Mouse (Mus musculus) heart, embryonic 11.5 days (tissue): ENCODE data around the gene Hhipl1. TPM values are rescaled to one million over a fixed set of nuclear protein-coding genes. Genes with fewer than 3 reads are reported as not detected.

ENCODE experiments used
- ATAC-seq: fragments of 200-750 bp; cut with Nextera tagmentation; replicated peaks from 2 replicates; pipeline ENCODE4 v1.8.0; 2017; ENCODE audit warnings: moderate library complexity; ENCODE audit not compliant: insufficient number of reproducible peaks, low FRiP score, low TSS enrichment
- H3K27ac ChIP-seq: fragments of 300-500 bp; sonication (generic); 2 replicates; pipeline ENCODE4 v1.5.1; 2014; ENCODE audit warnings: mild to moderate bottlenecking, low read depth, low read length
- H3K27me3 ChIP-seq: fragments of 300-500 bp; sonication (generic); 2 replicates; pipeline ENCODE4 v1.6.1; 2014; ENCODE audit warnings: mild to moderate bottlenecking, low read length, mixed read lengths; ENCODE audit not compliant: control insufficient read depth, insufficient read depth
- H3K36me3 ChIP-seq: fragments of 300-500 bp; sonication (generic); 2 replicates; pipeline ENCODE4 v1.6.1; 2014; ENCODE audit warnings: mild to moderate bottlenecking, low read length, moderate library complexity, mixed read lengths; ENCODE audit not compliant: control insufficient read depth, insufficient read depth
- H3K4me1 ChIP-seq: fragments of 300-500 bp; sonication (generic); 2 replicates; pipeline ENCODE4 v1.6.1; 2014; ENCODE audit warnings: low read length; ENCODE audit not compliant: control insufficient read depth, insufficient read depth
- H3K4me2 ChIP-seq: fragments of 300-500 bp; sonication (generic); 2 replicates; pipeline ENCODE4 v1.6.1; 2014; ENCODE audit warnings: mild to moderate bottlenecking, moderate library complexity
- H3K4me3 ChIP-seq: fragments of 300-500 bp; sonication (generic); 2 replicates; pipeline ENCODE4 v1.5.1; 2014; ENCODE audit warnings: low read depth, low read length
- H3K9ac ChIP-seq: fragments of 300-500 bp; sonication (generic); 2 replicates; pipeline ENCODE4 v1.6.1; 2014; ENCODE audit warnings: mild to moderate bottlenecking, low read depth, low read length, moderate library complexity
- H3K9me3 ChIP-seq: fragments of 300-500 bp; sonication (generic); replicated peaks from 2 replicates; pipeline ENCODE4 v1.6.1; 2016; ENCODE audit warnings: low read length; ENCODE audit not compliant: control insufficient read depth
- WGBS: fragments of 180-500 bp; shearing (Covaris S2); extraction: QIAGEN DNeasy Blood & Tissue Kit; methylation state at CpG from one replicate; pipeline ENCODE4 v1.1.7; 2014; ENCODE audit not compliant: insufficient replicate concordance; 5-methylcytosine and 5-hydroxymethylcytosine counted together
- polyA plus RNA-seq: library from polyadenylated mRNA; unstranded; fragments of >200 nt; fragmentation: Nextera tagmentation; extraction: Ambion mirVana; gene quantifications from 2 replicates; pipeline ENCODE4 v1.2.1, GENCODE M21; 2014

The Hhipl1 gene
- polyA plus RNA-seq, 1 experiment from 2014 or later = 0.29 TPM

- H3K27ac ChIP-seq = no peak overlapping the region
- peaks cover 3% of the 10 kb centered on the region; the same call in 1 of the 2 replicates for H3K4me1 ChIP-seq
- no peak overlapping the region for H3K4me3 ChIP-seq
- H3K4me2 ChIP-seq = no peak overlapping the region
- no peak for ATAC-seq
- H3K27me3 ChIP-seq = peaks cover 30% of the 10 kb centered on the region
- no peaks in the 10 kb centered on the region for H3K36me3 ChIP-seq
- 75% methylated on average over 1 of the region's 1 CpGs for WGBS
- H3K9me3 ChIP-seq = no peaks in the 10 kb centered on the region
- no peak overlapping the region for H3K9ac ChIP-seq
These were observed 7.2 kb downstream of the Hhipl1 start for GRCm38 (mm10) chr12:108313244-108313772.

GRCm38 (mm10) chr12:108315818-108316217, 9.7 kb downstream of the Hhipl1 start:
- Histone ChIP-seq H3K4me1 (peaks cover 9% of the 10 kb centered on the region), H3K4me3 (no peak overlapping the region), H3K27me3 (peaks cover 48% of the 10 kb centered on the region), H3K27ac (no peak overlapping the region), H3K4me2 (no peak overlapping the region), H3K9me3 (no peaks in the 10 kb centered on the region), H3K36me3 (no peaks in the 10 kb centered on the region), H3K9ac (no peak overlapping the region)
- WGBS = 22% methylated on average over 10 of the region's 10 CpGs
- ATAC-seq = no peak

- Histone ChIP-seq H3K27ac (no peak overlapping the region), H3K4me3 (no peak overlapping the region), H3K36me3 (no peaks in the 10 kb centered on the region), H3K4me1 (peaks cover 9% of the 10 kb centered on the region), H3K9ac (no peak overlapping the region), H3K9me3 (no peaks in the 10 kb centered on the region), H3K4me2 (no peak overlapping the region), H3K27me3 (peaks cover 48% of the 10 kb centered on the region)
- WGBS = 31% methylated on average over 6 of the region's 6 CpGs
- ATAC-seq = no peak
These were observed 10.6 kb downstream of the Hhipl1 start for GRCm38 (mm10) chr12:108316655-108317054.

- 4% methylated on average over 9 of the region's 9 CpGs for WGBS
- no peak overlapping the region for H3K4me2 ChIP-seq
- peaks cover 48% of the 10 kb centered on the region for H3K27me3 ChIP-seq
These were observed 11.2 kb downstream of the Hhipl1 start for GRCm38 (mm10) chr12:108317201-108317738.

GRCm38 (mm10) chr12:108317826-108318430, 11.9 kb downstream of the Hhipl1 start:
- WGBS = 18% methylated on average over 18 of the region's 18 CpGs
- Histone ChIP-seq H3K36me3 (no peaks in the 10 kb centered on the region), H3K27ac (no peak overlapping the region), H3K4me1 (peaks cover 9% of the 10 kb centered on the region), H3K27me3 (peaks cover 48% of the 10 kb centered on the region), H3K4me3 (0 out of 2 replicates have a peak overlapping the region, but pooled peaks have one; percentile 18), H3K9me3 (no peaks in the 10 kb centered on the region), H3K9ac (no peak overlapping the region), H3K4me2 (peak overlapping the region; percentile 57)
- no peak for ATAC-seq

More at GRCm38 (mm10) chr12:108317201-108317738, 11.2 kb downstream of the Hhipl1 start:
- H3K9me3 ChIP-seq = no peaks in the 10 kb centered on the region
- no peak overlapping the region for H3K4me3 ChIP-seq
- H3K36me3 ChIP-seq = no peaks in the 10 kb centered on the region
- no peak overlapping the region for H3K9ac ChIP-seq
- peaks cover 9% of the 10 kb centered on the region for H3K4me1 ChIP-seq
- no peak for ATAC-seq
- H3K27ac ChIP-seq = no peak overlapping the region

GRCm38 (mm10) chr12:108318499-108318898, 12.4 kb downstream of the Hhipl1 start:
- Histone ChIP-seq H3K9ac (no peak overlapping the region), H3K4me2 (peak overlapping the region; percentile 57), H3K9me3 (no peaks in the 10 kb centered on the region), H3K27ac (no peak overlapping the region), H3K36me3 (no peaks in the 10 kb centered on the region), H3K27me3 (peaks cover 48% of the 10 kb centered on the region), H3K4me1 (peaks cover 9% of the 10 kb centered on the region), H3K4me3 (0 out of 2 replicates have a peak overlapping the region, but pooled peaks have one; percentile 18)
- ATAC-seq = no peak
- WGBS = 5% methylated on average over 37 of the region's 37 CpGs

- no peaks in the 10 kb centered on the region for H3K36me3 ChIP-seq
- no peak overlapping the region for H3K4me3 ChIP-seq
- peaks cover 9% of the 10 kb centered on the region for H3K4me1 ChIP-seq
- H3K9ac ChIP-seq = no peak overlapping the region
- no peak overlapping the region for H3K27ac ChIP-seq
- WGBS = 18% methylated on average over 8 of the region's 8 CpGs
- H3K27me3 ChIP-seq = peaks cover 48% of the 10 kb centered on the region
- ATAC-seq = no peak
- no peak overlapping the region for H3K4me2 ChIP-seq
- no peaks in the 10 kb centered on the region for H3K9me3 ChIP-seq
These were observed 14.0 kb downstream of the Hhipl1 start for GRCm38 (mm10) chr12:108320096-108320495.

GRCm38 (mm10) chr12:108326401-108326800, 20.3 kb downstream of the Hhipl1 start:
- ATAC-seq = no peak
- 53% methylated on average over 5 of the region's 5 CpGs for WGBS

More at GRCm38 (mm10) chr12:108326401-108326800, 20.3 kb downstream of the Hhipl1 start:
- no peaks in the 10 kb centered on the region for H3K9me3 ChIP-seq
- peaks cover 16% of the 10 kb centered on the region for H3K4me1 ChIP-seq
- H3K27me3 ChIP-seq = peaks cover 48% of the 10 kb centered on the region
- H3K9ac ChIP-seq = no peak overlapping the region
- no peaks in the 10 kb centered on the region for H3K36me3 ChIP-seq
- no peak overlapping the region for H3K4me3 ChIP-seq
- no peak overlapping the region for H3K4me2 ChIP-seq
- no peak overlapping the region for H3K27ac ChIP-seq
